Mouse (Mus musculus) embryonic facial prominence, embryonic 10.5 days (tissue): ENCODE data around the gene Gja4. TPM values are rescaled to one million over a fixed set of nuclear protein-coding genes. Genes with fewer than 3 reads are reported as not detected.

Experiments
- DNase-seq: peaks from one replicate; pipeline ENCODE4 v3.0.0-alpha.2; 2017; ENCODE audit warnings: low spot score
- H3K27ac ChIP-seq: fragments of 300-500 bp; sonication (generic); replicated peaks from 2 replicates; pipeline ENCODE4 v1.5.1; 2016; ENCODE audit warnings: mild to moderate bottlenecking
- H3K27me3 ChIP-seq: fragments of 300-500 bp; sonication (generic); replicated peaks from 2 replicates; pipeline ENCODE4 v1.6.1; 2016; ENCODE audit warnings: low read depth, mild to moderate bottlenecking; ENCODE audit not compliant: poor library complexity, severe bottlenecking
- H3K36me3 ChIP-seq: fragments of 300-500 bp; sonication (generic); replicated peaks from 2 replicates; pipeline ENCODE4 v1.6.1; 2016; ENCODE audit warnings: mild to moderate bottlenecking, moderate library complexity
- H3K4me1 ChIP-seq: fragments of 300-500 bp; sonication (generic); 2 replicates; pipeline ENCODE4 v1.6.1; 2016
- H3K4me3 ChIP-seq: fragments of 300-500 bp; sonication (generic); 2 replicates; pipeline ENCODE4 v1.5.1; 2016; ENCODE audit warnings: mild to moderate bottlenecking, moderate library complexity
- H3K9me3 ChIP-seq: fragments of 300-500 bp; sonication (generic); 2 replicates; pipeline ENCODE4 v1.6.1; 2016; ENCODE audit warnings: mild to moderate bottlenecking
- WGBS: fragments of 180-500 bp; shearing (Covaris S2); methylation state at CpG from one replicate; pipeline ENCODE4 v1.1.7; 2016; 5-methylcytosine and 5-hydroxymethylcytosine counted together
- polyA plus RNA-seq: library from polyadenylated mRNA; unstranded; fragments of >200 nt; fragmentation: Nextera tagmentation; extraction: Ambion mirVana; gene quantifications from 2 replicates; pipeline ENCODE4 v1.2.1, GENCODE M21; 2016

Gja4 gene
- polyA plus RNA-seq, 1 experiment from 2014 or later = 12.5 TPM

- Histone ChIP-seq H3K9me3 (no peaks in the 10 kb centered on the region), H3K36me3 (no peaks in the 10 kb centered on the region), H3K27ac (no peak overlapping the region), H3K4me3 (no peak overlapping the region), H3K27me3 (peaks cover 54% of the 10 kb centered on the region), H3K4me1 (peaks cover 24% of the 10 kb centered on the region)
- no peak for DNase-seq
- 81% methylated on average over 8 of the region's 8 CpGs for WGBS
Measured at GRCm38 (mm10) chr4:127315753-127316152, 1.9 kb upstream of the Gja4 start.

- DNase-seq = no peak
- Histone ChIP-seq H3K27ac (0 out of 2 replicates have a peak overlapping the region, but pooled peaks have one; percentile 19), H3K4me3 (peak overlapping the region; percentile 66; the same call in 1 of the 2 replicates), H3K27me3 (peaks cover 57% of the 10 kb centered on the region), H3K4me1 (peaks cover 24% of the 10 kb centered on the region), H3K36me3 (no peaks in the 10 kb centered on the region), H3K9me3 (no peaks in the 10 kb centered on the region)
- WGBS = 44% methylated on average over 9 of the region's 9 CpGs
Measured at GRCm38 (mm10) chr4:127314585-127314984, 746 bp upstream of the Gja4 start.

GRCm38 (mm10) chr4:127312349-127312748 lies 1.5 kb downstream of the Gja4 start:
- 60% methylated on average over 24 of the region's 24 CpGs for WGBS
- Histone ChIP-seq H3K9me3 (no peaks in the 10 kb centered on the region), H3K4me3 (no peak overlapping the region), H3K27ac (no peak overlapping the region), H3K36me3 (no peaks in the 10 kb centered on the region), H3K4me1 (peaks cover 24% of the 10 kb centered on the region), H3K27me3 (peaks cover 57% of the 10 kb centered on the region)
- DNase-seq = no peak

GRCm38 (mm10) chr4:127311561-127311960 lies 2.3 kb downstream of the Gja4 start:
- Histone ChIP-seq H3K9me3 (no peaks in the 10 kb centered on the region), H3K27ac (no peak overlapping the region), H3K4me1 (peaks cover 24% of the 10 kb centered on the region), H3K36me3 (no peaks in the 10 kb centered on the region), H3K4me3 (no peak overlapping the region), H3K27me3 (peaks cover 57% of the 10 kb centered on the region)
- 58% methylated on average over 9 of the region's 9 CpGs for WGBS
- no peak for DNase-seq

- H3K27me3 ChIP-seq = peaks cover 13% of the 10 kb centered on the region
- no peaks in the 10 kb centered on the region for H3K36me3 ChIP-seq
- no peak overlapping the region for H3K27ac ChIP-seq
- no peaks in the 10 kb centered on the region for H3K4me1 ChIP-seq
- WGBS = 70% methylated on average over 2 of the region's 2 CpGs
- H3K9me3 ChIP-seq = no peaks in the 10 kb centered on the region
- no peak for DNase-seq
- no peak overlapping the region for H3K4me3 ChIP-seq
Measured at GRCm38 (mm10) chr4:127306915-127307314, 6.9 kb downstream of the Gja4 start.

- Histone ChIP-seq H3K4me1 (no peaks in the 10 kb centered on the region), H3K4me3 (no peak overlapping the region), H3K27me3 (no peaks in the 10 kb centered on the region; the same call in 1 of the 2 replicates), H3K36me3 (no peaks in the 10 kb centered on the region), H3K27ac (no peak overlapping the region), H3K9me3 (no peaks in the 10 kb centered on the region)
- no peak for DNase-seq
- 79% methylated on average over 3 of the region's 3 CpGs for WGBS
Measured at GRCm38 (mm10) chr4:127303796-127304195, 10.0 kb downstream of the Gja4 start.

GRCm38 (mm10) chr4:127300503-127300902 lies 13.3 kb downstream of the Gja4 start:
- Histone ChIP-seq H3K27me3 (no peaks in the 10 kb centered on the region; the same call in 1 of the 2 replicates), H3K4me3 (no peak overlapping the region), H3K27ac (no peak overlapping the region), H3K9me3 (no peaks in the 10 kb centered on the region), H3K36me3 (no peaks in the 10 kb centered on the region), H3K4me1 (no peaks in the 10 kb centered on the region)
- DNase-seq = no peak
- WGBS = 77% methylated on average over 5 of the region's 5 CpGs

- no peak for DNase-seq
- H3K4me1 ChIP-seq = peaks cover 21% of the 10 kb centered on the region
- H3K9me3 ChIP-seq = no peaks in the 10 kb centered on the region
- no peaks in the 10 kb centered on the region for H3K27me3 ChIP-seq
- no peaks in the 10 kb centered on the region for H3K36me3 ChIP-seq
- 72% methylated on average over 5 of the region's 5 CpGs for WGBS
- H3K27ac ChIP-seq = no peak overlapping the region
- no peak overlapping the region for H3K4me3 ChIP-seq
Measured at GRCm38 (mm10) chr4:127292631-127293030, 21.2 kb downstream of the Gja4 start.

- Histone ChIP-seq H3K27me3 (no peaks in the 10 kb centered on the region), H3K4me1 (peaks cover 28% of the 10 kb centered on the region), H3K9me3 (no peaks in the 10 kb centered on the region), H3K27ac (peak overlapping the region; percentile 25; the same call in 1 of the 2 replicates), H3K4me3 (no peak overlapping the region), H3K36me3 (no peaks in the 10 kb centered on the region)
- 67% methylated on average over 6 of the region's 6 CpGs for WGBS
- no peak for DNase-seq
Measured at GRCm38 (mm10) chr4:127289039-127289548, 24.7 kb downstream of the Gja4 start.

GRCm38 (mm10) chr4:127286907-127287306 lies 26.9 kb downstream of the Gja4 start:
- 72% methylated on average over 4 of the region's 4 CpGs for WGBS
- Histone ChIP-seq H3K9me3 (no peaks in the 10 kb centered on the region), H3K36me3 (no peaks in the 10 kb centered on the region), H3K4me3 (no peak overlapping the region), H3K4me1 (peaks cover 23% of the 10 kb centered on the region), H3K27ac (no peak overlapping the region), H3K27me3 (no peaks in the 10 kb centered on the region)
- no peak for DNase-seq

- Histone ChIP-seq H3K27me3 (no peaks in the 10 kb centered on the region), H3K9me3 (no peaks in the 10 kb centered on the region), H3K36me3 (no peaks in the 10 kb centered on the region), H3K4me3 (no peak overlapping the region), H3K27ac (0 out of 2 replicates have a peak overlapping the region, but pooled peaks have one; percentile 31), H3K4me1 (peaks cover 15% of the 10 kb centered on the region)
- 73% methylated on average over 9 of the region's 9 CpGs for WGBS
- DNase-seq = no peak
Measured at GRCm38 (mm10) chr4:127279241-127279640, 34.6 kb downstream of the Gja4 start.

GRCm38 (mm10) chr4:127278451-127279001 lies 35.3 kb downstream of the Gja4 start:
- H3K27me3 ChIP-seq = no peaks in the 10 kb centered on the region
- H3K4me3 ChIP-seq = no peak overlapping the region
- H3K4me1 ChIP-seq = peaks cover 15% of the 10 kb centered on the region
- H3K9me3 ChIP-seq = no peaks in the 10 kb centered on the region
- WGBS = 29% methylated on average over 9 of the region's 9 CpGs
- no peaks in the 10 kb centered on the region for H3K36me3 ChIP-seq
- 0 out of 2 replicates have a peak overlapping the region, but pooled peaks have one; percentile 31 for H3K27ac ChIP-seq
- peak; percentile 48 for DNase-seq

GRCm38 (mm10) chr4:127264183-127264554 lies 49.7 kb downstream of the Gja4 start:
- no peak for DNase-seq
- H3K36me3 ChIP-seq = no peaks in the 10 kb centered on the region
- WGBS = 70% methylated on average over 5 of the region's 5 CpGs
- H3K27me3 ChIP-seq = 0 out of 2 replicates have a peak, but pooled peaks cover 7% of the 10 kb centered on the region
- H3K4me1 ChIP-seq = peaks cover 29% of the 10 kb centered on the region
- peak overlapping the region; percentile 55; the same call in 1 of the 2 replicates for H3K27ac ChIP-seq
- H3K9me3 ChIP-seq = no peaks in the 10 kb centered on the region
- H3K4me3 ChIP-seq = no peak overlapping the region
